Mouse (Mus musculus) kidney, adult 8-10 months (tissue): Measurements from ENCODE around the gene Ankfy1.
A peak's percentile ranks its signal among the peaks of the same experiment; 100 is the strongest.
"Not testable (repeated sequence)": the region's sequence is repeated elsewhere in the genome, so short reads cannot be mapped to it uniquely, and the experiment has no call there.

ENCODE experiments used
- DNase-seq, 2 experiments: peaks; one replicate each; pipeline ENCODE4 v3.0.0; 2022

Gene Ankfy1

GRCm38 (mm10) chr11:72689551-72690510 is at the start of gene Ankfy1:
Gene Ankfy1, plus strand, starts transcription at chr11:72690006.
- peak; percentile 96 to 99 for DNase-seq

GRCm38 (mm10) chr11:72642730-72643129 is 47.1 kb upstream of the Ankfy1 start:
- DNase-seq: no peak

GRCm38 (mm10) chr11:72645386-72645785 is 44.4 kb upstream of the Ankfy1 start:
- no peak for DNase-seq

GRCm38 (mm10) chr11:72650347-72650746 is 39.5 kb upstream of the Ankfy1 start:
- no peak for DNase-seq

- DNase-seq: no peak
Observed at GRCm38 (mm10) chr11:72659918-72660317, 29.9 kb upstream of the Ankfy1 start.

- no peak for DNase-seq
Observed at GRCm38 (mm10) chr11:72660359-72660758, 29.4 kb upstream of the Ankfy1 start.

- no peak for DNase-seq
Observed at GRCm38 (mm10) chr11:72664641-72665040, 25.2 kb upstream of the Ankfy1 start.

- DNase-seq: no peak
Observed at GRCm38 (mm10) chr11:72670634-72671033, 19.2 kb upstream of the Ankfy1 start.

GRCm38 (mm10) chr11:72671294-72671988 is 18.4 kb upstream of the Ankfy1 start:
- DNase-seq: no peak

GRCm38 (mm10) chr11:72672438-72672837 is 17.4 kb upstream of the Ankfy1 start:
- no peak for DNase-seq

- no peak for DNase-seq
Observed at GRCm38 (mm10) chr11:72675280-72675679, 14.5 kb upstream of the Ankfy1 start.

GRCm38 (mm10) chr11:72680726-72681125 is 9.1 kb upstream of the Ankfy1 start:
- DNase-seq: no peak

GRCm38 (mm10) chr11:72683402-72683801 is 6.4 kb upstream of the Ankfy1 start:
- no peak for DNase-seq

- DNase-seq: no peak
Observed at GRCm38 (mm10) chr11:72686697-72687096, 3.1 kb upstream of the Ankfy1 start.

GRCm38 (mm10) chr11:72688242-72688641 is 1.6 kb upstream of the Ankfy1 start:
- DNase-seq: peak in 1 of 2 experiments; percentile 8

GRCm38 (mm10) chr11:72689115-72689514 is 691 bp upstream of the Ankfy1 start:
- DNase-seq: no peak

- no peak for DNase-seq
Observed at GRCm38 (mm10) chr11:72692353-72692752, 2.5 kb downstream of the Ankfy1 start.

- DNase-seq: no peak
Observed at GRCm38 (mm10) chr11:72695025-72695424, 5.2 kb downstream of the Ankfy1 start.

GRCm38 (mm10) chr11:72696368-72696971 is 6.7 kb downstream of the Ankfy1 start:
- no peak for DNase-seq

GRCm38 (mm10) chr11:72697323-72697722 is 7.5 kb downstream of the Ankfy1 start:
- no peak for DNase-seq

GRCm38 (mm10) chr11:72705111-72705510 is 15.3 kb downstream of the Ankfy1 start:
- not testable (repeated sequence) for DNase-seq

- DNase-seq: peak in 1 of 2 experiments; percentile 17
Observed at GRCm38 (mm10) chr11:72712721-72713120, 22.9 kb downstream of the Ankfy1 start.

- DNase-seq: no peak
Observed at GRCm38 (mm10) chr11:72718161-72718560, 28.4 kb downstream of the Ankfy1 start.
